Mouse (Mus musculus): ENCODE measurements around the gene Hdac1. TPM values are rescaled to one million over a fixed set of nuclear protein-coding genes. Genes with fewer than 3 reads are reported as not detected.
"Not testable (repeated sequence)": the region's sequence is repeated elsewhere in the genome, so short reads cannot be mapped to it uniquely, and the experiment has no call there.

The Hdac1 gene
- polyA plus RNA-seq, 1 experiment from 2014 or later, result 101 TPM

GRCm38 (mm10) chr4:129555862-129556531 is 13.5 kb upstream of the Hdac1 start:
- Histone ChIP-seq H3K9ac (replicated peaks; ENCODE audit: low read depth) (no peak overlapping the region), H3K27me3 (replicated peaks; ENCODE audit: insufficient read depth, low read length) (no peaks in the 10 kb centered on the region), H3K4me2 (replicated peaks; ENCODE audit: low read depth, low read length) (peak overlapping the region; percentile 89), H3K27ac (ENCODE audit: low read length) (no peak overlapping the region), H3K36me3 (ENCODE audit: insufficient read depth, low read length) (no peaks in the 10 kb centered on the region), H3K4me1 (ENCODE audit: insufficient read depth, low read depth, low read length) (peaks cover 12% of the 10 kb centered on the region; the same call in 1 of the 2 replicates), H3K9me3 (ENCODE audit: low read length) (no peaks in the 10 kb centered on the region), H3K4me3 (ENCODE audit: low read depth, low read length) (peak overlapping the region; percentile 49)
- ATAC-seq (peak; percentile 53), DNase-seq (ENCODE audit: low spot score) (no peak)
- under 1% methylated on average over 23 of the region's 24 CpGs for WGBS
- TF ChIP-seq EP300 (IDR thresholded peaks at IDR 0.05), result no peak
- no peak for TF ChIP-seq CTCF (IDR thresholded peaks at IDR 0.05)

GRCm38 (mm10) chr4:129555421-129555861 is 12.9 kb upstream of the Hdac1 start:
- DNase-seq (ENCODE audit: low spot score) (peak; percentile 61), ATAC-seq (peak; percentile 46)
- TF ChIP-seq EP300 (IDR thresholded peaks at IDR 0.05), result no peak
- peak; percentile 80 for TF ChIP-seq CTCF (IDR thresholded peaks at IDR 0.05)
- Histone ChIP-seq H3K27ac (ENCODE audit: low read length) (no peak overlapping the region), H3K27me3 (replicated peaks; ENCODE audit: insufficient read depth, low read length) (no peaks in the 10 kb centered on the region), H3K36me3 (ENCODE audit: insufficient read depth, low read length) (no peaks in the 10 kb centered on the region), H3K4me1 (ENCODE audit: insufficient read depth, low read depth, low read length) (peaks cover 12% of the 10 kb centered on the region; the same call in 1 of the 2 replicates), H3K9ac (replicated peaks; ENCODE audit: low read depth) (no peak overlapping the region), H3K9me3 (ENCODE audit: low read length) (no peaks in the 10 kb centered on the region), H3K4me3 (ENCODE audit: low read depth, low read length) (peak overlapping the region; percentile 49), H3K4me2 (replicated peaks; ENCODE audit: low read depth, low read length) (peak overlapping the region; percentile 89)
- WGBS, result 3% methylated on average over 16 of the region's 16 CpGs

GRCm38 (mm10) chr4:129554512-129554911 is 12.0 kb upstream of the Hdac1 start:
- not testable (repeated sequence) for DNase-seq (ENCODE audit: low spot score); H3K27ac ChIP-seq (ENCODE audit: low read length); H3K9ac ChIP-seq (replicated peaks; ENCODE audit: low read depth); H3K27me3 ChIP-seq (replicated peaks; ENCODE audit: insufficient read depth, low read length); H3K9me3 ChIP-seq (ENCODE audit: low read length); H3K36me3 ChIP-seq (ENCODE audit: insufficient read depth, low read length); ATAC-seq; H3K4me2 ChIP-seq (replicated peaks; ENCODE audit: low read depth, low read length); H3K4me3 ChIP-seq (ENCODE audit: low read depth, low read length)
- 82% methylated on average over 4 of the region's 6 CpGs for WGBS
- peaks cover 12% of the 10 kb centered on the region; the same call in 1 of the 2 replicates for H3K4me1 ChIP-seq (ENCODE audit: insufficient read depth, low read depth, low read length)

- no peak for TF ChIP-seq CTCF (IDR thresholded peaks at IDR 0.05)
- WGBS, result 59% methylated on average over 1 of the region's 1 CpGs
- DNase-seq (ENCODE audit: low spot score) (no peak), ATAC-seq (no peak)
- Histone ChIP-seq H3K9ac (replicated peaks; ENCODE audit: low read depth) (no peak overlapping the region), H3K4me1 (ENCODE audit: insufficient read depth, low read depth, low read length) (no peaks in the 10 kb centered on the region), H3K4me3 (ENCODE audit: low read depth, low read length) (no peak overlapping the region), H3K9me3 (ENCODE audit: low read length) (no peaks in the 10 kb centered on the region), H3K27ac (ENCODE audit: low read length) (no peak overlapping the region), H3K4me2 (replicated peaks; ENCODE audit: low read depth, low read length) (no peak overlapping the region), H3K36me3 (ENCODE audit: insufficient read depth, low read length) (no peaks in the 10 kb centered on the region), H3K27me3 (replicated peaks; ENCODE audit: insufficient read depth, low read length) (no peaks in the 10 kb centered on the region)
Measured at GRCm38 (mm10) chr4:129550295-129550694, 7.8 kb upstream of the Hdac1 start.

- H3K9me3 ChIP-seq (ENCODE audit: low read length), result no peaks in the 10 kb centered on the region
- no peaks in the 10 kb centered on the region for H3K4me1 ChIP-seq (ENCODE audit: insufficient read depth, low read depth, low read length)
- H3K4me3 ChIP-seq (ENCODE audit: low read depth, low read length), result no peak overlapping the region
- H3K27me3 ChIP-seq (replicated peaks; ENCODE audit: insufficient read depth, low read length), result no peaks in the 10 kb centered on the region
- no peak overlapping the region for H3K4me2 ChIP-seq (replicated peaks; ENCODE audit: low read depth, low read length)
- H3K36me3 ChIP-seq (ENCODE audit: insufficient read depth, low read length), result no peaks in the 10 kb centered on the region
- ATAC-seq, result no peak
- no peak for DNase-seq (ENCODE audit: low spot score)
- no peak overlapping the region for H3K27ac ChIP-seq (ENCODE audit: low read length)
- 90% methylated on average over 2 of the region's 2 CpGs for WGBS
- no peak overlapping the region for H3K9ac ChIP-seq (replicated peaks; ENCODE audit: low read depth)
- TF ChIP-seq CTCF (IDR thresholded peaks at IDR 0.05) (peak; percentile 61), EP300 (IDR thresholded peaks at IDR 0.05) (no peak)
Measured at GRCm38 (mm10) chr4:129549306-129549705, 6.8 kb upstream of the Hdac1 start.

GRCm38 (mm10) chr4:129547631-129548030 is 5.1 kb upstream of the Hdac1 start:
- H3K27ac ChIP-seq (ENCODE audit: low read length); H3K9ac ChIP-seq (replicated peaks; ENCODE audit: low read depth): not testable (repeated sequence)
- 79% methylated on average over 4 of the region's 4 CpGs for WGBS

More at GRCm38 (mm10) chr4:129547631-129548030, 5.1 kb upstream of the Hdac1 start:
- not testable (repeated sequence) for H3K9me3 ChIP-seq (ENCODE audit: low read length); H3K4me2 ChIP-seq (replicated peaks; ENCODE audit: low read depth, low read length); H3K4me3 ChIP-seq (ENCODE audit: low read depth, low read length); H3K36me3 ChIP-seq (ENCODE audit: insufficient read depth, low read length); H3K4me1 ChIP-seq (ENCODE audit: insufficient read depth, low read depth, low read length); ATAC-seq; DNase-seq (ENCODE audit: low spot score); H3K27me3 ChIP-seq (replicated peaks; ENCODE audit: insufficient read depth, low read length)

Measured in lung, postnatal 0 days (tissue).